Mouse (Mus musculus): Measurements from ENCODE around the gene Ndufaf7. TPM values are rescaled to one million over a fixed set of nuclear protein-coding genes. Genes with fewer than 3 reads are reported as not detected.

Ndufaf7 gene
- polyA plus RNA-seq, 1 experiment from 2014 or later, result 66.3 TPM

DNA sequence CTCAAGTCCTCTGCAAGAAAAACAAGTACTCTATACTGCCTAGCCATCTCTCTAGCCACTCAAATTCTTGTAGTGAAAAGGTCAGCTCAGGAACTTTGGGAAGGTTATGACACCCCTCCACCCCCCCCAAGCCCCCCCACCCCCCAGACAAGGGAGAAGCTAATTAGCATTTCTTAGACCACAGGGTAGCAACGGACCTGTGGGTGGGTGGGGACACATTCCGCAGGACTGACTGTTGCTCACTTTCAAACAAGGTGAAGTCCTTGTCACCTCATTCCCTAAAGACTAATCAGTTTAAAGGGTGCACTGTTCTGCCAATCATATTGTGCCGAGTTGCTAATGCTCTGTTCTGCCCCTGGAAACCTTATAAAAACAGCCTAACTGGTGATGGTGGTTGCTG, 23.0 kb upstream of the Ndufaf7 start:
- no peak overlapping the region for H3K4me3 ChIP-seq (ENCODE audit: low read length)
- no peak overlapping the region for H3K4me2 ChIP-seq (replicated peaks; ENCODE audit: low read depth, low read length)
- no peak for ATAC-seq (ENCODE audit: low FRiP score, low TSS enrichment)
- H3K9ac ChIP-seq (replicated peaks; ENCODE audit: low read length), result no peak overlapping the region
- no peaks in the 10 kb centered on the region for H3K9me3 ChIP-seq (ENCODE audit: low read length)
- 63% methylated on average over 3 of the region's 3 CpGs for WGBS
- peaks cover 13% of the 10 kb centered on the region for H3K4me1 ChIP-seq (ENCODE audit: insufficient read depth, low read length)
- H3K27ac ChIP-seq (ENCODE audit: low read length), result no peak overlapping the region
- peaks cover 6% of the 10 kb centered on the region; the same call in 1 of the 2 replicates for H3K36me3 ChIP-seq (ENCODE audit: insufficient read depth, low read length)
- H3K27me3 ChIP-seq (ENCODE audit: insufficient read depth, low read length), result no peaks in the 10 kb centered on the region

DNA sequence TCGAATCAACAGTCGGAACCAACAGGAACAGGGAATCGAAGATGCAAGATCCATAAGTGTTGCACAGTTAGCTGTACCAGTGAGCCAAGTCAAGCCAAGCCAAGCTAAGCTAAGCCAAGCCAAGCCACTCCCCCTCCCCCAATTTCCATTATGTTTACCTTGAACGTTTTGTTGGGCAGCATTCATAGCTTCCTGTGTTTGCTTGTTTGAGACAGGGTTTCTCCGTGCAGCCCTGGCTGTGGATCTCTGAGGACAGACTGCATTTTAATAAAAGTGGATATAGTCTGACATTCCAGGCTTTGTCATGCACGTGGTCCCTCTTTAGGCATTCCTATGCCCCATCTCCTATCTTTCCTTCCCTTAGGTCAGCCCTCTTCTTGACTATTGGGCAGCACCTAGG, 21.2 kb upstream of the Ndufaf7 start:
- no peaks in the 10 kb centered on the region for H3K27me3 ChIP-seq (ENCODE audit: insufficient read depth, low read length)
- peaks cover 13% of the 10 kb centered on the region for H3K4me1 ChIP-seq (ENCODE audit: insufficient read depth, low read length)
- H3K4me2 ChIP-seq (replicated peaks; ENCODE audit: low read depth, low read length), result peak overlapping the region; percentile 88
- H3K36me3 ChIP-seq (ENCODE audit: insufficient read depth, low read length), result peaks cover 15% of the 10 kb centered on the region
- peak overlapping the region; percentile 91 for H3K27ac ChIP-seq (ENCODE audit: low read length)
- peak; percentile 3; the same call in 1 of the 2 replicates for ATAC-seq (ENCODE audit: low FRiP score, low TSS enrichment)
- no peaks in the 10 kb centered on the region for H3K9me3 ChIP-seq (ENCODE audit: low read length)
- WGBS, result 47% methylated on average over 6 of the region's 6 CpGs
- H3K9ac ChIP-seq (replicated peaks; ENCODE audit: low read length), result peak overlapping the region; percentile 91
- peak overlapping the region; percentile 91 for H3K4me3 ChIP-seq (ENCODE audit: low read length)

DNA sequence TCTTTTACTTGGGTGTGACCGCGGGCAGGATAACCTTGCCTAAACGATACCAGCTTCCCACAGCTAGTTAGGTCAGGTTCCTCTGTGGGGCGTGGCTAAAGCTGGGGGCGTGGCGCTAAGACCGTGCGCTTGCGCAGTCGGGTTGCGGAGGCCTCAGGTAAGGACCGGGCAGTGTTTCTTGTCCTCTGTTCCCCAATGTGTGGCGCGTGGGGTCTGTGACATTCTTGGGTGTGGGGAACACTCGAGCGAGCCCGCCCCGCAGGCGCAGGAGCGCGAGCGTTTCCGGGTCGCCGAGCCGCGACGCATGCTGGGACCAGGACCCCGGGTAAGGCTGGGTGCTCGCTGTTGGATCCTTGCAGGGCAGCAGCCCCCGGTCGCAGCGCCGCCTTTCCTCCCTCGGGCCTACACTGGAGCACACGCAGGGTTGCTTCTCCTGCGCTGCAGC, 20.5 kb upstream of the Ndufaf7 start, which contains the start of gene Cebpzos:
Gene Cebpzos (plus strand): TSS at position 132 of the 445 bp plus-strand sequence.
- H3K36me3 ChIP-seq (ENCODE audit: insufficient read depth, low read length), result peaks cover 20% of the 10 kb centered on the region
- H3K4me3 ChIP-seq (ENCODE audit: low read length), result peak within 1 kb of the TSS; percentile 91
- H3K9ac ChIP-seq (replicated peaks; ENCODE audit: low read length), result peak within 1 kb of the TSS; percentile 91
- peaks cover 13% of the 10 kb centered on the region for H3K4me1 ChIP-seq (ENCODE audit: insufficient read depth, low read length)
- WGBS, result under 1% methylated on average over 37 of the region's 37 CpGs
- peak within 1 kb of the TSS; percentile 91 for H3K27ac ChIP-seq (ENCODE audit: low read length)
- peak; percentile 97 for ATAC-seq (ENCODE audit: low FRiP score, low TSS enrichment)
- H3K27me3 ChIP-seq (ENCODE audit: insufficient read depth, low read length), result no peaks in the 10 kb centered on the region
- no peaks in the 10 kb centered on the region for H3K9me3 ChIP-seq (ENCODE audit: low read length)
- peak within 1 kb of the TSS; percentile 88 for H3K4me2 ChIP-seq (replicated peaks; ENCODE audit: low read depth, low read length)

DNA sequence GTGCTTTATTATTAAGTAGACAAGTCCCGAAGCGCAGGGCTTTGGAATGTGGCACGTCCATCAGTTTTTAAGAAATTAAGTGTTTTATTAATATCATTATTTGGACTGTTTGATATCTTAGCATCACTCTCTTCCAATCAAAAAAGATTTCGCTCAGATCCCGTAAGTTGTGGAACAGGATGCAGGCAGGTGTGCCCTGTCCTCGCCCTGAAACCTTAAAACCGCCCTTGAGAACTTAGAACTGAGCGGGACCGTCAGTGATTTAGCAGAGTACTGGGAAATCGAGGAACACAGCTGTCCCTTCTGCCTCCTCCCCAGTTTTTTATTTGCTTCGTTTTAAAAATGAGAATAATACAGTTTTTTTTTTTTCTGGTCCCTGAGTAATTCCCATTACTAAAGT, 20.0 kb upstream of the Ndufaf7 start:
- Histone ChIP-seq H3K27ac (ENCODE audit: low read length) (peak overlapping the region; percentile 91), H3K4me1 (ENCODE audit: insufficient read depth, low read length) (peaks cover 13% of the 10 kb centered on the region), H3K36me3 (ENCODE audit: insufficient read depth, low read length) (peaks cover 25% of the 10 kb centered on the region), H3K9ac (replicated peaks; ENCODE audit: low read length) (peak overlapping the region; percentile 91), H3K27me3 (ENCODE audit: insufficient read depth, low read length) (no peaks in the 10 kb centered on the region), H3K4me3 (ENCODE audit: low read length) (peak overlapping the region; percentile 91), H3K9me3 (ENCODE audit: low read length) (no peaks in the 10 kb centered on the region), H3K4me2 (replicated peaks; ENCODE audit: low read depth, low read length) (peak overlapping the region; percentile 88)
- under 1% methylated on average over 11 of the region's 11 CpGs for WGBS
- ATAC-seq (ENCODE audit: low FRiP score, low TSS enrichment), result peak; percentile 43

DNA sequence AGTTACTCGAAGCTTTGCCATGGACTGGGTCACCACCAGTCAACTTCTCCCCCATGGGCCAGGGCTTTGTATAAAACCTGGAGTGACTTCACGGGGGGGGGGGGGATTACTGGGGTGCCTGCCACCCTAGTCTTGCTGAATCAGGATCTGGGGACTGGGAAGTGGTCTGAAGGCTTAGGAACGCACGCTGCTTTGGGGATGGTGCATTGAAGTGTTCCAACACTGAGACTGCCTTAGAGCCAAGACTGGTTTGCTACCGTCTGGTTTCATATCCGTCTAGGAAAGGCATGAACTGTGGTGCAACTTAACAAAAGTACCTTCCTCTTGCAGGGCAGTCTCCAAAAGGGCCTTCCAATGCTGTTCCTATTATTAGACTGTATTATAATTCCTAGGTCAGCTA, 19.2 kb upstream of the Ndufaf7 start:
- H3K4me2 ChIP-seq (replicated peaks; ENCODE audit: low read depth, low read length), result peak overlapping the region; percentile 88
- no peak overlapping the region for H3K27ac ChIP-seq (ENCODE audit: low read length)
- peaks cover 13% of the 10 kb centered on the region for H3K4me1 ChIP-seq (ENCODE audit: insufficient read depth, low read length)
- no peaks in the 10 kb centered on the region for H3K27me3 ChIP-seq (ENCODE audit: insufficient read depth, low read length)
- ATAC-seq (ENCODE audit: low FRiP score, low TSS enrichment), result no peak
- no peaks in the 10 kb centered on the region for H3K9me3 ChIP-seq (ENCODE audit: low read length)
- peaks cover 30% of the 10 kb centered on the region for H3K36me3 ChIP-seq (ENCODE audit: insufficient read depth, low read length)
- peak overlapping the region; percentile 91 for H3K9ac ChIP-seq (replicated peaks; ENCODE audit: low read length)
- 39% methylated on average over 6 of the region's 6 CpGs for WGBS
- peak overlapping the region; percentile 91; the same call in 1 of the 2 replicates for H3K4me3 ChIP-seq (ENCODE audit: low read length)

DNA sequence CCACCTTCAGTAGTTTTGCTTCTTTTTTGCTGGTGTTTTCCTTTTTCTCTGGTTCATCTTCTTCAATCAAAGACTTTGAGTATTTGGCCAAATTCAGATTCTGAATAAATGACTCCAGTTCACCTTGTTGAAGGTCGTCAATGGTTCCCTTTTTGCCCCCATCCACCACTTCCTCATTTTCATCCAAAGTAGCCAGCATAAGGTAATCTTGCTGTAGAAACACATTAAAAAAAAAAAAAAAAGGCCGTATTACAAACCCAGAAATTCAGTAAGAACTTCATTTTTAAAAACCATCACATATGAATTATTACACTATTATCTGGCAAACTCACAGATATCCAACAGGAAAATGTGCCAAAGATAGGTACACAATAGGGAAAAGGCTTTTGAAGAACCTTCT, 1.1 kb upstream of the Ndufaf7 start:
- WGBS, result 86% methylated on average over 2 of the region's 2 CpGs
- ATAC-seq (ENCODE audit: low FRiP score, low TSS enrichment), result no peak
- Histone ChIP-seq H3K4me1 (ENCODE audit: insufficient read depth, low read length) (peaks cover 17% of the 10 kb centered on the region), H3K9ac (replicated peaks; ENCODE audit: low read length) (peak overlapping the region; percentile 83), H3K27me3 (ENCODE audit: insufficient read depth, low read length) (no peaks in the 10 kb centered on the region), H3K9me3 (ENCODE audit: low read length) (no peaks in the 10 kb centered on the region), H3K4me3 (ENCODE audit: low read length) (peak overlapping the region; percentile 94), H3K4me2 (replicated peaks; ENCODE audit: low read depth, low read length) (peak overlapping the region; percentile 61), H3K27ac (ENCODE audit: low read length) (no peak overlapping the region), H3K36me3 (ENCODE audit: insufficient read depth, low read length) (peaks cover 37% of the 10 kb centered on the region)

DNA sequence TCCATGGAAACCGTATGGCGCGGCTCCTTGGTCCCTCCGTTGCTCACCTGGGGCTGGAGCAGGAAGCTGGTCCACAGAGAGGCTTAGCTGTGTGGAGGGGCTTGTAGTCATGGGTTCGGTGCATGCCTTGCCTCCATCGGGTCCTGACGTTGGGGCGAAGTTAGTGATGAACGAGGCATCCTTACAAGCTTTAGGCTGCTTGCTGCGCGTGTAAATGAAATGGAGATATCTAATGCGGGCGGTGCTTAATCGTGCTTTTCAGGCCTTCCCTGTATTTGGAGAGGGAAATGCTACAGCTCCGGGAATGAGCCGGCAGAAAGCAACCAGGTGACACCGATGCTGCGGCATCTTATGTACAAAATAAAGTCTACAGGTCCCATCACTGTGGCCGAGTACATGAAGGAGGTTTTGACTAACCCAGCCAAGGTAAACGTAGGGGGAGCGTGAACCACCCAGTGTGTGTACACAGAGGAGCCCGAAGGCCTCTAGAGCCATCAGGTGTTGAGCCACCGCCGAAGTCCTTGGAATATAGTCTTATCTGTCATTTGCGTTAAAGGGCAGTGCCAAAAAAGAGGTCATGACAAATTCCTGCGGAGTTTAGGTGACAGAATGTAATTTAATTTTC, 405 bp downstream of the Ndufaf7 start:
- peak; percentile 52; the same call in 1 of the 2 replicates for ATAC-seq (ENCODE audit: low FRiP score, low TSS enrichment)
- H3K36me3 ChIP-seq (ENCODE audit: insufficient read depth, low read length), result peaks cover 24% of the 10 kb centered on the region
- 9% methylated on average over 26 of the region's 26 CpGs for WGBS

DNA sequence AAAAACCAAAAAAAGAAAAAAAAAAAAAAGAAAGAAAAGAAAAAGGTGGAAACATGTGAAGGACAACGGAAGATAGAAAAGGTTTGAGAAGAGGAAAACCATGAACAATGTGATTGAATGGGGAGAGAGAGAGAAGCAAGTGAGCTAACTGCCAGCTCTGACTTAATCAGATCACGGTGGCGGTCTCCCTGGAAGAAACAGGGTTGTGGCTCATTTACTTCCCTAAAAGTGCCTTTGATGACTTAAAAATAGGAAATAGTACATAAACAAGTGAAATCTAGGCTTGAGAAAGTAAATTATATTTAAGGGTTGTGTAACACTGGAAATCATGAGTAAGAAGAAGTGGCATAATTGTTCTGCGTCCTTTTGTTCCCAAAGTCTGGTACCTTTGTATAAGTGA, 2.0 kb downstream of the Ndufaf7 start:
- Histone ChIP-seq H3K27ac (ENCODE audit: low read length) (no peak overlapping the region), H3K36me3 (ENCODE audit: insufficient read depth, low read length) (peaks cover 25% of the 10 kb centered on the region), H3K4me3 (ENCODE audit: low read length) (no peak overlapping the region), H3K9ac (replicated peaks; ENCODE audit: low read length) (no peak overlapping the region), H3K9me3 (ENCODE audit: low read length) (no peaks in the 10 kb centered on the region), H3K4me2 (replicated peaks; ENCODE audit: low read depth, low read length) (no peak overlapping the region), H3K4me1 (ENCODE audit: insufficient read depth, low read length) (peaks cover 17% of the 10 kb centered on the region), H3K27me3 (ENCODE audit: insufficient read depth, low read length) (no peaks in the 10 kb centered on the region)
- no peak for ATAC-seq (ENCODE audit: low FRiP score, low TSS enrichment)
- 94% methylated on average over 4 of the region's 4 CpGs for WGBS

More for the DNA sequence above, 405 bp downstream of the Ndufaf7 start:
- Histone ChIP-seq H3K9ac (replicated peaks; ENCODE audit: low read length) (peak overlapping the region; percentile 83), H3K27me3 (ENCODE audit: insufficient read depth, low read length) (no peaks in the 10 kb centered on the region), H3K4me2 (replicated peaks; ENCODE audit: low read depth, low read length) (peak overlapping the region; percentile 61), H3K9me3 (ENCODE audit: low read length) (no peaks in the 10 kb centered on the region), H3K27ac (ENCODE audit: low read length) (no peak overlapping the region), H3K4me3 (ENCODE audit: low read length) (peak overlapping the region; percentile 94), H3K4me1 (ENCODE audit: insufficient read depth, low read length) (peaks cover 17% of the 10 kb centered on the region)

DNA sequence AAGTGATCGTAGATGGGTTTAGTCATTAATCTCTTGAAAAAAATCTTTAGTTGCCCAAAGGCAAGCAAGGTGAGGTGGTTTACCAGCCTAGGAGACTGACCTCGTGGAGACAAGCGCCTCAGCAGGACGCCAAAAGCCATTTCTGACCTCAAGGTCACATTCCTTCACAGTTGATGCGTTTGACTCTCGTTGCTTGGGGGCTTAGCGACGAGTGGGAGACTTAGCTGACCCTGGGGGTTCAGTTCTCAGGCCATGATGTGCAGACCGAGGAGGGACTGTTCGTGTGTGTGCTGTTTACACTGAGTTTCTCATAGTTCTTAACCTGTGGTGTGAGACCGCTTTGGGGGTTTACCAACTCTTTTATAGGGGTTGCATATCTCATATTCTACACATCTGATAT, 5.6 kb downstream of the Ndufaf7 start:
- WGBS, result 31% methylated on average over 11 of the region's 11 CpGs

DNA sequence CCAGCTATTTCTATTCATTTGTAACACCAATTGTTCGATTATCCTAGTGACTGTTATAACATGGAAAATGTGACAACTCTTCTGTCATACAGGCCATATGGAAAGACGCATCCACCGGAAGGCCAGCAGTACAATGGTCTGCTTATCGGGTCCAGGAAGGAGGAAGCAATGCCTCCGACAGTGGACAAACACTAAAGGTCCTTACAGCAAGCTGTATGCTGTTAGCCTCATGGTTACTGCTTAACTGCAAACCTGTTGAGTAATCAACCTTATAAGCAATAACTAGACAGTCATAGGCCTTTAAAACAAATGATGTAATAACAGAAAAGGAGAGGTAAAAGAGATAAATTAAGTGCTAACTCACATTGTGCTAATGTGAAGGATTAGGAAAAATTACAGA, 14.3 kb downstream of the Ndufaf7 start:
- 92% methylated on average over 5 of the region's 5 CpGs for WGBS
- H3K36me3 ChIP-seq (ENCODE audit: insufficient read depth, low read length), result peaks cover 33% of the 10 kb centered on the region

More for the DNA sequence above, 5.6 kb downstream of the Ndufaf7 start:
- H3K36me3 ChIP-seq (ENCODE audit: insufficient read depth, low read length), result peaks cover 28% of the 10 kb centered on the region
- no peaks in the 10 kb centered on the region for H3K27me3 ChIP-seq (ENCODE audit: insufficient read depth, low read length)
- peaks cover 4% of the 10 kb centered on the region for H3K4me1 ChIP-seq (ENCODE audit: insufficient read depth, low read length)
- peak; percentile 65; the same call in 1 of the 2 replicates for ATAC-seq (ENCODE audit: low FRiP score, low TSS enrichment)
- no peaks in the 10 kb centered on the region for H3K9me3 ChIP-seq (ENCODE audit: low read length)
- H3K9ac ChIP-seq (replicated peaks; ENCODE audit: low read length), result no peak overlapping the region
- H3K4me3 ChIP-seq (ENCODE audit: low read length), result no peak overlapping the region
- no peak overlapping the region for H3K4me2 ChIP-seq (replicated peaks; ENCODE audit: low read depth, low read length)
- 0 out of 2 replicates have a peak overlapping the region, but pooled peaks have one; percentile 25 for H3K27ac ChIP-seq (ENCODE audit: low read length)

More for the DNA sequence above, 14.3 kb downstream of the Ndufaf7 start:
- Histone ChIP-seq H3K4me1 (ENCODE audit: insufficient read depth, low read length) (no peaks in the 10 kb centered on the region), H3K4me3 (ENCODE audit: low read length) (no peak overlapping the region), H3K9me3 (ENCODE audit: low read length) (no peaks in the 10 kb centered on the region), H3K27ac (ENCODE audit: low read length) (no peak overlapping the region), H3K4me2 (replicated peaks; ENCODE audit: low read depth, low read length) (no peak overlapping the region), H3K9ac (replicated peaks; ENCODE audit: low read length) (no peak overlapping the region), H3K27me3 (ENCODE audit: insufficient read depth, low read length) (no peaks in the 10 kb centered on the region)
- no peak for ATAC-seq (ENCODE audit: low FRiP score, low TSS enrichment)

Measured in kidney, embryonic 16.5 days (tissue).